Mouse (Mus musculus): ENCODE measurements around the gene Actn2.

DNA sequence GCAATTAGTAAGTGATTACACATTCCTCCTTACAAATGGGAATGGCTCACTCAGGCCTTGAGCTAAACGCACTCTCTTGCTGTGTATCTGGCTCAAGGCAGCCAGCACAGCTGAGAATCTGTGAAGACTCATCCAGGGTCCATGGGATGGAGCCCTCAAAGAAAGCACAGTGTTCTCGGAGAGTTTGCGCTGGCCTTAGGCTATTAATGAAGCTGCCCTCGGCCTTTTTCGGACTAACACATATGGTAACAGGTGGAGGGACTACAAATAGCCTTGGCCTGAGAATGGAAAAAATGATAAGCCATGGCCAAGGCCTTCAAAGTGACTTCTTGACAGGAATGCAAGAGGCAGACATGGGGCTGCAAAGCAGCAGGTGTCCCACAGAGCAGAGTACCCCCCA, 17.0 kb upstream of the Actn2 start:
- no peak for TF ChIP-seq CTCF (IDR thresholded peaks at IDR 0.05; ENCODE audit: extremely low read depth, insufficient read depth, insufficient read length, insufficient replicate concordance)
- no peak for TF ChIP-seq POLR2A (IDR thresholded peaks at IDR 0.05; ENCODE audit: low read depth, low read length)

Data from spleen, adult 2 months (tissue).